Mouse (Mus musculus): ENCODE measurements at regions not wholly inside any gene's neighbourhood (a gene's known extent, or its start where the extent isn't known, plus 50 kb on each side); places are given as distances from the start of the nearest gene placed in this dataset.

DNA sequence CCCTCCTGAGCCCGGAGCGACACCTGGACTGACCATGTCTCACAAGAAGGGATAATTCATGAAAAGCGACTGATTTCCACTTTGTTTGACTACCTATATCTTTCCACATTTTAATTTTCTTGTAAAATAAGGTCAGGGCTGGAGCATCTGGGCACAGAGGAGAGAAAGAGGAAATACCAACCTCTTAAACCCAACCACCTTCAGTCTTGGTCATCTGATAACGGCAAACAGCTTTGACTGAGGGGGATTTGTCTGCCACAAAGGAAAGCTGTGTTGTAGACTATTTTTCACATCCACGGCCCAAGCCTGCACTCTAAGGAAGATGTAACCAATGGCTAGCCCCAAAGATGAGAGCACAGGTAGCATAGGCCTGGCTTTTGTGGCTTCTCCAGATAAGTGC, 101.4 kb upstream of the Prok2 start:
- ATAC-seq (ENCODE audit: insufficient number of reproducible peaks, insufficient read depth, low FRiP score, low read depth), result no peak
- Histone ChIP-seq H3K9me3 (ENCODE audit: control insufficient read depth, low read depth, low read length) (no peaks in the 10 kb centered on the region), H3K4me1 (ENCODE audit: control insufficient read depth, insufficient read depth, low read length) (no peaks in the 10 kb centered on the region), H3K27ac (ENCODE audit: low read length) (no peak overlapping the region), H3K9ac (replicated peaks; ENCODE audit: low read depth, low read length) (no peak overlapping the region), H3K27me3 (ENCODE audit: control insufficient read depth, insufficient read depth, low read length) (no peaks in the 10 kb centered on the region), H3K4me3 (ENCODE audit: low read depth, low read length) (no peak overlapping the region), H3K36me3 (ENCODE audit: control insufficient read depth, insufficient read depth, low read length) (no peaks in the 10 kb centered on the region), H3K4me2 (replicated peaks; ENCODE audit: low read depth, low read length) (no peak overlapping the region)
- 86% methylated on average over 5 of the region's 5 CpGs for WGBS

GRCm38 (mm10) chr6:99824808-99825207, 98.6 kb upstream of the Prok2 start:
- no peak overlapping the region for H3K9ac ChIP-seq (replicated peaks; ENCODE audit: low read depth, low read length)
- H3K9me3 ChIP-seq (ENCODE audit: control insufficient read depth, low read depth, low read length), result no peaks in the 10 kb centered on the region
- no peak overlapping the region for H3K4me2 ChIP-seq (replicated peaks; ENCODE audit: low read depth, low read length)
- no peaks in the 10 kb centered on the region for H3K4me1 ChIP-seq (ENCODE audit: control insufficient read depth, insufficient read depth, low read length)
- no peaks in the 10 kb centered on the region for H3K27me3 ChIP-seq (ENCODE audit: control insufficient read depth, insufficient read depth, low read length)
- 42% methylated on average over 6 of the region's 6 CpGs for WGBS
- no peak overlapping the region for H3K4me3 ChIP-seq (ENCODE audit: low read depth, low read length)
- H3K27ac ChIP-seq (ENCODE audit: low read length), result no peak overlapping the region
- H3K36me3 ChIP-seq (ENCODE audit: control insufficient read depth, insufficient read depth, low read length), result no peaks in the 10 kb centered on the region
- no peak for ATAC-seq (ENCODE audit: insufficient number of reproducible peaks, insufficient read depth, low FRiP score, low read depth)

GRCm38 (mm10) chr6:99822471-99822870, 96.3 kb upstream of the Prok2 start:
- ATAC-seq (ENCODE audit: insufficient number of reproducible peaks, insufficient read depth, low FRiP score, low read depth), result no peak
- no peak overlapping the region for H3K9ac ChIP-seq (replicated peaks; ENCODE audit: low read depth, low read length)
- H3K4me2 ChIP-seq (replicated peaks; ENCODE audit: low read depth, low read length), result no peak overlapping the region
- 76% methylated on average over 2 of the region's 2 CpGs for WGBS
- H3K27me3 ChIP-seq (ENCODE audit: control insufficient read depth, insufficient read depth, low read length), result no peaks in the 10 kb centered on the region
- no peaks in the 10 kb centered on the region for H3K36me3 ChIP-seq (ENCODE audit: control insufficient read depth, insufficient read depth, low read length)
- no peak overlapping the region for H3K27ac ChIP-seq (ENCODE audit: low read length)
- H3K9me3 ChIP-seq (ENCODE audit: control insufficient read depth, low read depth, low read length), result no peaks in the 10 kb centered on the region
- H3K4me1 ChIP-seq (ENCODE audit: control insufficient read depth, insufficient read depth, low read length), result no peaks in the 10 kb centered on the region
- H3K4me3 ChIP-seq (ENCODE audit: low read depth, low read length), result no peak overlapping the region

- no peaks in the 10 kb centered on the region for H3K27me3 ChIP-seq (ENCODE audit: control insufficient read depth, insufficient read depth, low read length)
- no peak overlapping the region for H3K27ac ChIP-seq (ENCODE audit: low read length)
- no peak for ATAC-seq (ENCODE audit: insufficient number of reproducible peaks, insufficient read depth, low FRiP score, low read depth)
- H3K4me2 ChIP-seq (replicated peaks; ENCODE audit: low read depth, low read length), result no peak overlapping the region
- no peaks in the 10 kb centered on the region for H3K4me1 ChIP-seq (ENCODE audit: control insufficient read depth, insufficient read depth, low read length)
- 51% methylated on average over 8 of the region's 8 CpGs for WGBS
- no peak overlapping the region for H3K9ac ChIP-seq (replicated peaks; ENCODE audit: low read depth, low read length)
- no peaks in the 10 kb centered on the region for H3K9me3 ChIP-seq (ENCODE audit: control insufficient read depth, low read depth, low read length)
- no peaks in the 10 kb centered on the region for H3K36me3 ChIP-seq (ENCODE audit: control insufficient read depth, insufficient read depth, low read length)
- no peak overlapping the region for H3K4me3 ChIP-seq (ENCODE audit: low read depth, low read length)
Measured at GRCm38 (mm10) chr6:99819255-99819929, 93.2 kb upstream of the Prok2 start.

DNA sequence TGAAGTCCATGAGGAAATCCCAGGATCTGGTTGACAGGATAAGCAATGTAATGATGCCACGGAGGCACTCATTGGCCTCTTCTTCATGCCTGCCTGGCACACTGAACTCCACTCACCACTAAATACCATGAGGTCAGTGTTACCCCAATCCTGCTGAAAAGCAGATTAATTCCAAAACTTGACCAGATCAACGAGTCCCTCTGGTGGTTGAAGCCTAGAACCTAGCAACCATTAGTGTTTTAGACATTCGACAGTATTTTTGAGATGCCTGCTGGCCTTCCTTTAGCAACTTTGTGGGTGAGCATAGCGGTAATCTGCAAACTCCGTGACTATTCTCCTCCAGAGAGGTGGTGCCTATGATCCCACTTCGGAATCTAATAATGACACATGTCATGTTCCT, 92.3 kb upstream of the Prok2 start:
- no peak for ATAC-seq (ENCODE audit: insufficient number of reproducible peaks, insufficient read depth, low FRiP score, low read depth)
- no peak overlapping the region for H3K4me2 ChIP-seq (replicated peaks; ENCODE audit: low read depth, low read length)
- no peak overlapping the region for H3K9ac ChIP-seq (replicated peaks; ENCODE audit: low read depth, low read length)
- no peaks in the 10 kb centered on the region for H3K36me3 ChIP-seq (ENCODE audit: control insufficient read depth, insufficient read depth, low read length)
- no peak overlapping the region for H3K4me3 ChIP-seq (ENCODE audit: low read depth, low read length)
- H3K4me1 ChIP-seq (ENCODE audit: control insufficient read depth, insufficient read depth, low read length), result no peaks in the 10 kb centered on the region
- no peaks in the 10 kb centered on the region for H3K27me3 ChIP-seq (ENCODE audit: control insufficient read depth, insufficient read depth, low read length)
- WGBS, result 80% methylated on average over 6 of the region's 6 CpGs
- H3K9me3 ChIP-seq (ENCODE audit: control insufficient read depth, low read depth, low read length), result no peaks in the 10 kb centered on the region
- no peak overlapping the region for H3K27ac ChIP-seq (ENCODE audit: low read length)

- no peak overlapping the region for H3K4me2 ChIP-seq (replicated peaks; ENCODE audit: low read depth, low read length)
- WGBS, result 78% methylated on average over 1 of the region's 1 CpGs
- no peak for ATAC-seq (ENCODE audit: insufficient number of reproducible peaks, insufficient read depth, low FRiP score, low read depth)
- no peak overlapping the region for H3K27ac ChIP-seq (ENCODE audit: low read length)
- H3K36me3 ChIP-seq (ENCODE audit: control insufficient read depth, insufficient read depth, low read length), result no peaks in the 10 kb centered on the region
- H3K9ac ChIP-seq (replicated peaks; ENCODE audit: low read depth, low read length), result no peak overlapping the region
- no peaks in the 10 kb centered on the region for H3K27me3 ChIP-seq (ENCODE audit: control insufficient read depth, insufficient read depth, low read length)
- no peaks in the 10 kb centered on the region for H3K9me3 ChIP-seq (ENCODE audit: control insufficient read depth, low read depth, low read length)
- no peak overlapping the region for H3K4me3 ChIP-seq (ENCODE audit: low read depth, low read length)
- no peaks in the 10 kb centered on the region for H3K4me1 ChIP-seq (ENCODE audit: control insufficient read depth, insufficient read depth, low read length)
Measured at GRCm38 (mm10) chr6:99817245-99817644, 91.1 kb upstream of the Prok2 start.

DNA sequence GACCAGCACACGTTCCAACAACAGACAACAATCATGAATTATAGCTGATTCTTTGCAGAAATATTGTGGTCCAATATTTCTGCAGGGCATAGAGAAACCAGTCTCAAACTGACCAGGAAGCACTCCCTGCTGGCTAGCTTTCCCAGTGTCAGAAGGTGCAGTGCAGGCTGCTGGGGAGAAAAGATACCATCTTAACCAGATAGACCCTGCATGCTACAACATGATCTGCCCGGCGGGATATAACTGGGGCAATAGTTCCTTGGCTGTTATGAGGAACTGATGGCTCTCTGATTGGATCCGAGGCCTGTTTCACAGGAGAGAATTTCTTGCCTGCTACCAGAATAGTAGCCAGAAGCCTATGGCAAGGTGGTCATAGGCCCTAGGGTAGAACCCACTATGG, 86.9 kb upstream of the Prok2 start:
- no peak for ATAC-seq (ENCODE audit: insufficient number of reproducible peaks, insufficient read depth, low FRiP score, low read depth)
- Histone ChIP-seq H3K4me1 (ENCODE audit: control insufficient read depth, insufficient read depth, low read length) (peaks cover 7% of the 10 kb centered on the region; the same call in 1 of the 2 replicates), H3K9me3 (ENCODE audit: control insufficient read depth, low read depth, low read length) (no peaks in the 10 kb centered on the region), H3K27me3 (ENCODE audit: control insufficient read depth, insufficient read depth, low read length) (no peaks in the 10 kb centered on the region), H3K27ac (ENCODE audit: low read length) (no peak overlapping the region), H3K4me2 (replicated peaks; ENCODE audit: low read depth, low read length) (no peak overlapping the region), H3K36me3 (ENCODE audit: control insufficient read depth, insufficient read depth, low read length) (no peaks in the 10 kb centered on the region), H3K9ac (replicated peaks; ENCODE audit: low read depth, low read length) (no peak overlapping the region), H3K4me3 (ENCODE audit: low read depth, low read length) (no peak overlapping the region)
- WGBS, result 89% methylated on average over 4 of the region's 4 CpGs

DNA sequence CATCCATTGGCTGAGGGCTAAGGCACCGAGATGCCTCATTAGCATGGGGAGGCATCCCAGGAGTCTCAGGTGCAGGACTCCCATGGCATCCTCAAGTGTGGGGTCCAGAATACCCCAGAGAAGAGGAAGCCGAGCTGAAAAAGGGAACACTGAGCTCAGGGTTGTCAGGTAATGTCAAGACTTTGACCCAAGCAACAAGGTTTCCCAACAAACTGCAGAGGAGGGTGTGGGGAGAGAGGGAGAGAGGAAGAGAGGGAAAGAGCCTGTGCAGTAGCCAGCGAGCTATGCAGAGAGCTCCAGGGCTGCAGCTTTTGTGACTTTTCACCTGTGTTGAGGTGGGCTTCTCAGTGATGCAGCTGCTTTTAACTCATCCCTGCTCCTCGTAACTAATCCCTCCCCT, 85.7 kb upstream of the Prok2 start:
- Histone ChIP-seq H3K9ac (replicated peaks; ENCODE audit: low read depth, low read length) (no peak overlapping the region), H3K9me3 (ENCODE audit: control insufficient read depth, low read depth, low read length) (0 out of 2 replicates have a peak, but pooled peaks cover under 1% of the 10 kb centered on the region), H3K36me3 (ENCODE audit: control insufficient read depth, insufficient read depth, low read length) (no peaks in the 10 kb centered on the region), H3K27ac (ENCODE audit: low read length) (no peak overlapping the region), H3K4me2 (replicated peaks; ENCODE audit: low read depth, low read length) (no peak overlapping the region), H3K4me1 (ENCODE audit: control insufficient read depth, insufficient read depth, low read length) (peaks cover 7% of the 10 kb centered on the region; the same call in 1 of the 2 replicates), H3K27me3 (ENCODE audit: control insufficient read depth, insufficient read depth, low read length) (no peaks in the 10 kb centered on the region), H3K4me3 (ENCODE audit: low read depth, low read length) (no peak overlapping the region)
- 75% methylated on average over 4 of the region's 4 CpGs for WGBS
- no peak for ATAC-seq (ENCODE audit: insufficient number of reproducible peaks, insufficient read depth, low FRiP score, low read depth)
